Mouse (Mus musculus): ENCODE results near the gene Cpne6. TPM values are rescaled to one million over a fixed set of nuclear protein-coding genes. Genes with fewer than 3 reads are reported as not detected.

The Cpne6 gene
- total RNA-seq, 2 experiments from 2014 or later = not detected

- DNase-seq = peak; percentile 85 to 94
Measured at GRCm38 (mm10) chr14:55497449-55497821, 12.8 kb upstream of the Cpne6 start.

- no peak for DNase-seq
Measured at GRCm38 (mm10) chr14:55505612-55506011, 4.6 kb upstream of the Cpne6 start.

DNA sequence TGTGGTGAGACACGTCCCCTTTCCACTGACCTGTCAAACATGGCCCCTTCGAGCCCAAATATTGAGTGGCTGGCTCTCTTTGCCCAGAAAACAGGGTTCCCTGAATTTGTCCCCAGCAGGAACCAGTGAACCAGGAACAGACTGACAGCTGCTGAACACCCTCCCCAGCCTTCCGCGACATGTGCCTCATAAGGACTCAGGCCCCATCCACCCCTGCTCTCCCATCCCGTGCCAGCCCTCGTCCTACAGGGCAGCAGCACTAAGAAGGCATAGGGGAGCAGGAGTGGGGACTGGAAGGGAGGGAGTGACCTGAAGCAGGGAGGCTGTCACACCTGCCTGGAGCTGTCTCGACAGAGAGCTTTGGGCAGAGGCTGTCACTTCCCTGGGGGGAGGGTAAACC, 2.4 kb upstream of the Cpne6 start:
- no peak for DNase-seq

GRCm38 (mm10) chr14:55509540-55509939, 705 bp upstream of the Cpne6 start:
- no peak for DNase-seq

DNA sequence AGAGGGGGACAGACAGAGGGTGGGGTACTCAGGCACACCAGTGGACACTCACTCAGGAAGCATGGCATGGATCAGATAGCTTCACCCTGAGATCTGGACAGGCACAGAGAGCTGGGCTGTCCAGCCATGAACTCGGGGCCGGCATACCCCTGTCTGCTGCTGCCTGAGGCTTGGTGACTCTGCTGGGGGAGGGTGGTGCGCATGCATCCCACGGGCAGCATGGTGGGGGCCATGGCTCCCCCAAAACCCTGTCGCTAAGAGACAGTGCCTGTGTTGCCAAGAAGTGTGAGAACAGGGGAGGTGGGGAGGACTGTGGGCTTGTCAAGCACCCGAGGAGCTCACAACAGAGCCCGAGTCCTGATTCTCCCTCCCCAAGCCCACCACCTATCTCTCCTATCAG, 792 bp downstream of the Cpne6 start:
- no peak for DNase-seq

- no peak for DNase-seq
Measured at GRCm38 (mm10) chr14:55513927-55514326, 3.7 kb downstream of the Cpne6 start.

- no peak for DNase-seq
Measured at GRCm38 (mm10) chr14:55515846-55516245, 5.6 kb downstream of the Cpne6 start.

- no peak for DNase-seq
Measured at GRCm38 (mm10) chr14:55518897-55519296, 8.7 kb downstream of the Cpne6 start.

- DNase-seq = no peak
Measured at GRCm38 (mm10) chr14:55519604-55520003, 9.4 kb downstream of the Cpne6 start.

DNA sequence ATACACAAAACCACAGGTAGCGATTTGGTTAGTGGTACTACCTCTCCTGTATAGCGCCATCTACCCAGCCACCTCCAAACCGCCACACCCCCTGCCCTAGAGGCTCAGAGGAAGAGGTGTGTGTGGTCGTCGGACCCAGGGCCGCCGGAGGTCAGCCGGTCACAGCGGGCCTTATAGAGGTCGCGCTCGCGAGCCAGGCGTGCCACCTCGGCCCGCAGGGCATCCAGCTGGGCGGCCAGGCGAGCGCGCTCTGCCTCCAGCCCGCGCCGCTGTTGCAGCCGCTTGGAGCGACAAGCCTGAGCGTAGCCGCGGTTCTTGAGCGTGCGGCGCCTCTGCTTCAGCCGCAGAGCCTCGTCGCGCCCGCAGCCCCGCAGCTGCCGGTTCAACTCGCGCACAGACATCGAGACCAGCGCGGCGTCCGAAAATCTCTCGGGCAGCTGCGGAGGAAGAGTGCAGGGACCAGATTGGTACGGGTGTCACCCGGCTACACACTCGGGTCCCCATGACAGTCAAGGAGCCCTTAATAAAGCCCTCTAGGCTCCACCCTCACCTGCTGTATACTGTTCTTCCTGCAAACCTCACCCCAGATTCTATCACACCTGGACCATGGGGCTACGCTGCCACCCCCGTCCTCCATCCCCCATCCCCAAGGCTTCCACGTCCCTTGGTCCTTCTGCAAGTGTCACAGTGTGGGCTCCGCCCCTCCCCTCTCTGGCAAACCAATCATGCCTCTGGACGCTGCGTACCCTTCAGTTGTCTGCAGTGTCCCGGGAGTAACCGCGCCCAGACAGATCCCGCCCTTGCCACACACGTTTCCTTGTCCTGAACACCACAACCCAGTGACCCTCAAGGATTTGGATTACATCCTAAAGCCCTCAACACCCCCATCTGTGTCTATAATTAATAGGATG, 10.5 kb downstream of the Cpne6 start:
- no peak for DNase-seq

GRCm38 (mm10) chr14:55524062-55524461, 13.8 kb downstream of the Cpne6 start:
- DNase-seq = no peak

- no peak for DNase-seq
Measured at GRCm38 (mm10) chr14:55524785-55525184, 14.5 kb downstream of the Cpne6 start, which contains the start of gene Nrl. Nrl (minus strand) TSS chr14:55524981.

GRCm38 (mm10) chr14:55526674-55527073, 16.4 kb downstream of the Cpne6 start:
- no peak for DNase-seq

- peak in 1 of 2 experiments; percentile 26 for DNase-seq
Measured at GRCm38 (mm10) chr14:55527940-55528339, 17.7 kb downstream of the Cpne6 start.

DNA sequence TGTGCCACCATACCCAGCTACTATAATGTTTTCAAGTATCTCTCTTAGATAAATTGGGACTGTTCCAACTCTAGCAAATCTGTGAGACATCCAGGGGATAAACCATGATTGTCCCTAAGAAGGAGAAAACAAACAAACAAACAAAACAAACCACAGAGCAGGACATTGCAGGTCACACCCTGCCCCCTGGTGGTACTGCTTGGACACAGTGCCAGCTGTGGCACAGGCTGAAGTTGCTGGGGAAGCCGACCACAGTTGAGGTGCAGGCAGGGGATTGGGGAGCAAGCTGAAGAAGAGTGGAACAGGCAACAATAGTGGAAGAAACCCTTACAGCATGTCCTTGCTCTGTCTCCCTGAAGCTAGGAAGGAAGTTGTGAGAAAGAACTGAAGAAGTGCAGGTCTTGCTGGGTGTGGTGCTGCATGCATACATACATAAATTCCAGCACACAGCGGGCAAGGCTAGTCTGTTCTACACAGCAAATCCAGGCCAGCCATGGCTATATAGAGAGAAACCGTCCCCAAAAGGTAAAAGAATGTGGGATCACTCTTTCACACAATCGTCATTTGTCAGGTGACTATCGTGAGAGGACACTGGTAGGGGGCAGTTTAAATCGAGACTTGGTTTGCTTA, 26.0 kb downstream of the Cpne6 start:
- DNase-seq = peak in 1 of 2 experiments; percentile 66

GRCm38 (mm10) chr14:55540067-55540786, 30.0 kb downstream of the Cpne6 start, which contains the start of gene Pck2:
Pck2 (plus strand) TSS chr14:55540266.
- DNase-seq = peak; percentile 88 to 97

DNA sequence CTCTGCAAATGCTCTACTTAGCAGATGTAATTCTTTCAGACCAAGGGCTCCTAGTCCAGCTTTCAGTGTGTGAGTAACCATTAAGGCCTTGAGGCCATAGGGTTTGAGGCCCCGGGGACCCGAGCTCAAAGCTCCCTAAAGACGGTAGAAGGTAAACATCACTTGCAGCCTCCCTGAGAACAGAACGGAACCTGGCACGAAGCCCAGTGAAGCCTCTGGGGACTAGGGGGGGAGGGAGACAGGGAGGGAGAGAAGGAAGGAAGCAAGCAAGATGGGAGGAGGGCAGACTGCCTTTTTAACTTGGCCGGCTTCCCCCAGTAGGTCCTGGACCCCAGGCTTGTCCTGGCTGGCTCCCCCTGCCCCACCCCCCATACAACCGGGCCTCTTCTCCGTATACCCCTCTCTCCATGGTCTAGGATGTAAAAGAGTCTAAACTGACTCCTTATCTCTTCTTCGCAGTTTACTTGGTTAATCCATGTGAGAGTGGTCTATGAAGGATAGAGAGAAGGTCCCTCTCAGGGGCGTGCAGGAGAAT, 30.6 kb downstream of the Cpne6 start:
- peak; percentile 92 to 94 for DNase-seq

DNA sequence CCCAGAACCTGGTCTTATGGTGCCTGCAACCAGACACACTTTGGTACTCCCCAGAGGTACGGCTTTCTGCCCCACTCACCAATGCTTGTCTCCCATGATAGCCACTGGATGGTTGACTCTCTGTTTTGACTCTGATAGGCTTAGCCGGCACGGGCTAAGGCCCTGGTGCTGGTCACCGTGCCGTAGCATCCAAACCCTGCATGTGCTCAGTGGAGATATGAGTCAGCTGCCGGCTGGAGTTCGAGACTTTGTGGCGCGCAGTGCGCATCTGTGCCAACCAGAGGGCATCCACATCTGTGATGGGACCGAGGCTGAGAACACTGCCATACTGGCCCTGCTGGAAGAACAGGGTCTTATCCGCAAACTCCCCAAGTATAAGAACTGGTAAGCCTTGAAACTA, 32.0 kb downstream of the Cpne6 start:
- no peak for DNase-seq

GRCm38 (mm10) chr14:55544334-55544733, 34.1 kb downstream of the Cpne6 start:
- no peak for DNase-seq

DNA sequence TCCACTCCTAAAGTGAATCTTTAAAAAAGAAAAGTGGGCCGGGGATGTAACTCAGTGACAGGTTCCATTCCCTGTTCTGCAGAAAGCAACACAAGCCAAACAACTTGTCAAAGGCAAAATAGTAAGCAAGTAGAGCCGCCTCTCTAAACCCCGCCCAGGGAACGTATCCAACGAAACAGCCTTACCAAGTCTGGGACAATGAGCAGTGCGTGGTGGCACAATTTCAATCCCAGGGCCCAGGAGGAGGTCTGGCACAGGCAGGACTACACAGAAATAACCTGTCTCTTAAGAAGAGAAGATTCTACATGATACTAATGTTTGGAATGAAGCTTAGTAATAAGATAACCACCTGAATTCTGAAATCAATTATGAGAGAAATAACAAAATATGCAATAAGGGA, 39.9 kb downstream of the Cpne6 start:
- no peak for DNase-seq

DNA sequence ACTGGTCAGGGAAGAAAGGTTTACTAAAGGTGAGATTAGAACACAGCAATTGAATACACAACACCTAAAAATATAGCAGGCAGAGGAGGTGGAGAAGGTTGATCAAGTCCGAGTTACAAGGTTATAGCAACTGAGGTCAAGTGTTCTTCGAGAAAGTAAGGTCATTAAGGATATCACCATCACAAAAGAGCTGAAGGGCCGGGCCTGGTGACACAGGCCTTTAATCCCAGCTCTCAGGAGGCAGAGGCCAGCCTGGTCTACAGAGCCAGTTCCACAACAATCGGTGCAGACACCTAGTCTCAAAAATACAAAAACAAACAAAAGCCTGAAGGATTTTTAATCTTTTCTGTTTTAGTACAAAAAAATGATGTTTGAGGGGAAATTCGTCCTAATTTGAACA, 41.1 kb downstream of the Cpne6 start:
- no peak for DNase-seq

GRCm38 (mm10) chr14:55551794-55552193, 41.5 kb downstream of the Cpne6 start:
- no peak for DNase-seq

- DNase-seq = no peak
Measured at GRCm38 (mm10) chr14:55554635-55555034, 44.4 kb downstream of the Cpne6 start.
